Mouse (Mus musculus): ENCODE results near the gene Emc8. TPM values are rescaled to one million over a fixed set of nuclear protein-coding genes. Genes with fewer than 3 reads are reported as not detected.
"Not testable (repeated sequence)": the region's sequence is repeated elsewhere in the genome, so short reads cannot be mapped to it uniquely, and the experiment has no call there.

Emc8 gene
- total RNA-seq, 2 experiments from 2014 or later, result 66.4 to 67.2 TPM

DNA sequence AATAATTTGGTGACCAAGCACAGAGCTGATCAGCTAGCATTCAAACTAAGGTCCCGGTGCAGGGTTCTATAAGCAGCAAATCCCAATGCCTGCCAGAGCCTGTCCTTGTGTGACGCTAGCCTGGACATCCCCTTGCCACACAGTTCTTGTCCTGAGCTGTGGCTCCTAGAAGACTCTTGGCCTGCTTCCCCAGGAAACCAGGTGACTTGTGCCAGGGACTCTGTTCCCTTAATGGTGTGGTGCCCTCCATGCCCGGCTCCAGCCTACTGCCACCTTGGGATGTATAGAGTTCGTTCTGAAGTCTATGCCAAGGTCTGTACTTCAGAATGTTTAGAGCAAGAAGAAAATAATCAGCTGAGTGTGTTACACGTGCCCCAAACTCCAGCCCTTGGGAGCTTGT lies 18.2 kb upstream of the Emc8 start:
- intact Hi-C loops (cut with DNase I), result no loop called here
- no peak for DNase-seq (ENCODE audit: low spot score in 2 of 2)

GRCm38 (mm10) chr8:120686051-120686450 lies 17.7 kb upstream of the Emc8 start:
- no peak for DNase-seq (ENCODE audit: low spot score in 2 of 2)
- intact Hi-C loops (cut with DNase I), result no loop called here

DNA sequence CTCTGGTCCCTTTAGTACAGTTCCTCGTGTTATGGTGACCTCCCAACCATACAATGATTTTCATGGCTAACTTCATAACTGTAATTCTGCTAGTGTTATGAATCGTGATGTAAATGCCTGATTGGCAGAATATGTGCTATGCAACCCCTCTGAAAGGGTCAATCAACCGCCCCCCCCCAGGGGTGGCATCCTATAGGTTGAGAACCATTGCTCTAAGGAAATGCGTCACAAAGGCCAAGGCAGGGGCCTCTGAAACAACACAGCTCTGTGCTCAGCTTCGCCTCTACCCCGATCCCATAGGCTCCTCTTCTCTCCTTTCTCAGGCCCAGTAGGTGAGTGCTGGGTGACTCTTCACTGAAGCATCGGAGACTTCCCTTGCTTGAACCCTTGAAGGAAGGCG lies 17.2 kb upstream of the Emc8 start:
- intact Hi-C loops (cut with DNase I), result no loop called here
- DNase-seq (ENCODE audit: low spot score in 2 of 2), result no peak

- intact Hi-C loops (cut with DNase I), result no loop called here
- DNase-seq (ENCODE audit: low spot score in 2 of 2), result no peak
Observed at GRCm38 (mm10) chr8:120685097-120685496, 16.7 kb upstream of the Emc8 start.

DNA sequence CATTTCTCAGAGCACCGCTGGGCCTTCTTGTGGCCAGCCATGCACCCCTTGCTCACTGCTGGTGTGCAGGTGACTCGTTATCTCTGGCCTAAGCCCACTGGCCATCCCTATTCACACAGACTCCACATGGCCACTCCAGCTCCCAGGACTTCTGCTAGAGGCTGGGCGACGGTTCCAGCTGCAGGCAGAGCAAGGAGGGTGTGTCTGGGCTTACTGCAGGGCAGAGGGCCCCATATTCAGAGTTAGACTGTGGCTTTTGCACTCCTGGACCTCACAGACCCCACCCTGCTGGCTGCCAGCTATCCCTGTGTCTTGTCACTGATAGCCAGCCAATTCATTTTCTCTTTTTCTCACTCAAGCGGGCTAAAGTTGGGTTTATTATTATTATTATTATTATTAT lies 15.7 kb upstream of the Emc8 start:
- DNase-seq (ENCODE audit: low spot score in 2 of 2), result no peak
- intact Hi-C loops (cut with DNase I), result loop anchor here (5.0 kb wide), 1 partner anchor 53 kb away; the partner anchor contains the start of gene Irf8

DNA sequence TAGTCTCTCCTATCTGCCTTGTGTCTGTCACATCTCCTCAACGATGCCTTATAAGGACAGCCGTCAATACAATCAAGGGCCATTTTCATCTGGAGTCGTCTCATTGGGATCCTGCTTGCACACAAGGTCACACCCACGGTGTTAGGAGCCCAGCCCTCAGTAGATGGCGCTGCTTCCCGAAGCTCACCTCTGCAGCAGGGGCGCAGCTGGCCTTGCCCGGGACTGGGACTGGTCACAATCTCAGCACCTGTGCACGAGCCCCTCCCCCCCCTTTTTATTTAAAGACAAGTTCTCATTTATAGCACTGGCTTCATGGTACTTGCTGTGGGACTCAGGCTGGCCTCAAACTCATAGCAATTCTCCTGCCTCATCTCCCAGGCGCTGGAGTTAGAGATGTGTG lies 15.2 kb upstream of the Emc8 start:
- DNase-seq (ENCODE audit: low spot score in 2 of 2), result peak in 1 of 2 experiments; percentile 37
- intact Hi-C loops (cut with DNase I), result loop anchor here (1.0 to 5.0 kb wide), 2 partner anchors 54 to 113 kb away; partner anchors contain the start of gene Irf8

DNA sequence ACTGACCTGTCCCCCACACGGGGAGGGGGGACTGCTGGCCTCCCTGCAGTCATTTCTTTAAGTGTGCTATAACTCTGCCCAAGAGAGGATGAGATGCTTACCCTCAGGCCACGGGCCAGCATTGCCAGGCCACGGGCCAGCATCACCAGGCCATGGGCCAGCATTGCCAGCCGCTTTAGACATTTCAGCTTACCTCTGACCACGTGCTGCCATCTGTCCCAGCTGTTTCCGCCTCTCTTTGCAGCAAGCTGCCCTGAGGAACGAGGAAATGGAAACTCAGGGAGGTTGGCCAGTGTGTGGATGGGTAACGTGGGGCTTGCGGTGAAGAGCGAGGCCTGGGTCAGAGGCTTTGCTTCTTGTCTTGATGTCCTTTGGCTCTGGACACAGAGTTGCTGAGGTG lies 12.7 kb upstream of the Emc8 start:
- no peak for DNase-seq (ENCODE audit: low spot score in 2 of 2)
- intact Hi-C loops (cut with DNase I), result loop anchor here (5.0 kb wide), 1 partner anchor 56 kb away; the partner anchor contains the start of gene Irf8

GRCm38 (mm10) chr8:120680405-120680804 lies 12.0 kb upstream of the Emc8 start:
- not testable (repeated sequence) for DNase-seq (ENCODE audit: low spot score in 2 of 2)
- intact Hi-C loops (cut with DNase I), result loop anchor here (5.0 kb wide), 1 partner anchor 57 kb away; the partner anchor contains the start of gene Irf8

- intact Hi-C loops (cut with DNase I), result loop anchor here (5.0 kb wide), 2 partner anchors 57 to 412 kb away; partner anchors contain the start of gene Irf8
- DNase-seq (ENCODE audit: low spot score in 2 of 2), result no peak
Observed at GRCm38 (mm10) chr8:120679629-120680387, 11.4 kb upstream of the Emc8 start.

DNA sequence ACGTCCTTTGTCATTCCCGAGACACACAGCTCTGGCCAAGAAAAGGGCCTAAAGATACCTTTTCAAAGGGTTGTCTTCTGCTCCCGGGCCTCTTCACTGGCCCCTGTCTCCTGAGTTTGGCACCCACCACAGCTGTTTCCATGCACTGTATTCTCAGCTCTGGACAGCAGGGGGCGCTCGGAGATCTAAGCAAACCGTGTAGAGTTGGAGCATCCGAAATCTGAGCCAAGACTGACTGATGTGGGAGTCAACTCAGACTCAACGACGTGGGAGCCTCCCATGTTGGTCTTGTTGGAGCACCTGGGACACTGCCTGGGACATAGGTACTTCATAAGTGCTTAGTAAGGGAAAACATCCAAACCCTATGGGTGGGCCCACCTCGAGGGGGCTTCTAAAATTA lies 10.1 kb upstream of the Emc8 start:
- intact Hi-C loops (cut with DNase I), result loop anchor here (1.0 to 5.0 kb wide), 2 partner anchors 118 to 414 kb away; no protein-coding TSS in a partner anchor
- DNase-seq (ENCODE audit: low spot score in 2 of 2), result peak; percentile 69 to 78

- intact Hi-C loops (cut with DNase I), result loop anchor here (5.0 kb wide), 1 partner anchor 417 kb away; no protein-coding TSS in a partner anchor
- DNase-seq (ENCODE audit: low spot score in 2 of 2), result no peak
Observed at GRCm38 (mm10) chr8:120675718-120676117, 7.3 kb upstream of the Emc8 start.

- peak in 1 of 2 experiments; percentile 44 for DNase-seq (ENCODE audit: low spot score in 2 of 2)
- intact Hi-C loops (cut with DNase I), result no loop called here
Observed at GRCm38 (mm10) chr8:120673298-120673697, 4.9 kb upstream of the Emc8 start.

DNA sequence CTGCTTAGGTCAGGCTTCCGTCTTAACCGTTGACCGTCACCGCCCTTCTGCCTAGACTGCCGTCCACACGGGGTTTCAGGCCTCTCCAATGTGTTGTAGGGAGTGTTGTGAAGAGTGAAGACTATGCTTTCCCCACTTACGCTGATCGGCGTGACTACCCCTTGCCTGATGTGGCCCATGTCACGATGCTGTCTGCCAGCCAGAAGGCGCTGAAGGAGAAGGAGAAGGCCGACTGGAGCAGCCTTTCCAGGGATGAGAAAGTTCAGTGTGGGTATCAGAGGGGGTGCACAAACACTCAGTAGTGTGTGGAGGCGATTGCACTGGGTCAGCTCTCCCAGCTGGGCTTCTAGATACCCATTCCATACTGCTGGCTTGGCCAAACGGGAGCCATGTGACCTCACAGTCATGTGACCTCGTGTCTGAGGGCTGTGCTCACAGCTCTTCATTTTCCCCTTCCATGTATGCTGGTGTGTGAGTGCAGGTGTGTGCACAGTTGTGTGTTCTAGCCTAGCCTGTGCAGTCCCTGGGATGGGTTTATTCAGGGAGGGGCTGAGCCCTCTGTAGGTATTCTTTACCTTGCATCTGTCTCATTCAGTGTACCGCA lies 4.4 kb upstream of the Emc8 start:
- no peak for DNase-seq (ENCODE audit: low spot score in 2 of 2)
- intact Hi-C loops (cut with DNase I), result no loop called here

- no peak for DNase-seq (ENCODE audit: low spot score in 2 of 2)
- intact Hi-C loops (cut with DNase I), result no loop called here
Observed at GRCm38 (mm10) chr8:120671775-120672174, 3.4 kb upstream of the Emc8 start.

DNA sequence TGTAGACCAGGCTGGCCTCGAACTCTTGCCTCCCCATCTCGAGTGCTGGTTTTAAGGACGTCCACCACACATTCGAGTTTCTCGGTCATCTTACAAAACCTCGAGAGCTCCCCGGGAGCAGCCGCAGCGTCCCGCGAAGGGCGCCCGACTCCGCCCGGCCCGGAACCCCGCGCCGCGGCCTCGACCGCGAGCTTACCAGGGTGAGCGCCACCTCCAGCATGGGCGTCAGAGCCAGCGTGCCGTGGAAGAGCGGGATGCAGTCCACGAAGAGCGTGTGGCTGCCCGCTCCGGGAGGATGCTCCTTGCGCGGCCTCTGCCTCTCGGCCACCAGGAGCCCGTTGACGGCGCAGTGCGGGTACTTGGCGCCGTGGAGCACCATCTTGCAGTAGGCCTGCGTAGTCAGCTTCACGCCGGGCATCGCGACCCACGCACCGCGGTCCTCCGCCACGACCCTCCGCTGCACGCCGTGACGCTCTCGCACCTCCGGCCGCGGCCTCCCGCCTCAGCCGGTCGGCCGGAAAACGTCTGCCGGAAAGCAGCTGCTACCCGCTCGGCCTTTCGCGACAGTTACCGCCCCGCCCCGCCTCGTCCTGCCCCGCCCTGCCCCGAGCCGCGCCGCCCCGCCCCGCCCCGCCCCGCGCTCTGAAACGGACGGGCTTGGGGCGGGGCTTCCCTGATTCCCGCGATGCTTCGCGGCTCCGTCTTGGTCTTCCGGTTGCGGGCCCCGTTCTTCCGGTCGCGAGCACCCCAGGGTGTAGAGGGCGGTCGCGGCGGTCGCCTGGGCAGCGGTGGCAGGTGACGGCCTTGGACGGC lies 606 bp downstream of the Emc8 start, which contains the start of the genes Gm27021 and Cox4i1:
TSS of gene Gm27021 (minus strand) at position 519 of the 813 bp plus-strand sequence.
TSS of gene Cox4i1 (plus strand) at position 662 of the 813 bp plus-strand sequence.
- intact Hi-C loops (cut with DNase I), result loop anchor here (5.0 kb wide), 1 partner anchor 50 kb away; no protein-coding TSS in a partner anchor
- DNase-seq (ENCODE audit: low spot score in 2 of 2), result peak; percentile 91

DNA sequence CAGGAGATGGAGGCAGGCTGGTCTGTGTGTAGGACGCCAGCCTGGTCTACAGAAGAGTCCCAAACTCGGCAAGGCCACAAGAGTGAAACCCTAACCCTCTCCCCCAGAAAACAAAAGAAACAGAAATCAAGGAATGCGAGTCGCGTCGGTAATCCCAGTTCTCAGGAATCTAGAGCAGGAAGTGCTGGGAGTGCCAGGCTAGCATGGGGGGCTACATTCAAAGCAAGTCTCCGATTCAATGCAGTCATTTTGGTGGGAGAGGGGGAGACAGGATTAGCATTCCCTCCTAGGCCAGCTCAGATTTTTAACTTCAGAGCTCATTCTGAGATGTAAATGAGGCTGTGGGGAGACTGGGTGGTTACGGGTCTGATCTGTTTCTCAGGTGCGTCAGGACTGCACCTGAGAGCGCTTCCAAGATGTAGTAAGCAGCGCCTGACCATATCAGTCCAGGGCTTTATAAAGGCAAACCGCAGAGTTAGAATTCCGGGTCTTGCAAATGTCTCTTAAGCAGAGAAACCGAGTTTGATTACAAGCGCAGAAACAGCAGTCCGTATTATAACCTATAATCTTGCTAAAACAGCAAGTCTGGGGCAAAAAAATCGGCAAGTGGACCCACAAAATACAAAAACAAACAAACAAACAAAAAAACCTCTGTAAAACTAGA lies 1.4 kb downstream of the Emc8 start:
- intact Hi-C loops (cut with DNase I), result loop anchor here (5.0 kb wide), 1 partner anchor 50 kb away; no protein-coding TSS in a partner anchor
- DNase-seq (ENCODE audit: low spot score in 2 of 2), result no peak

- DNase-seq (ENCODE audit: low spot score in 2 of 2), result no peak
- intact Hi-C loops (cut with DNase I), result loop anchor here (5.0 kb wide), 1 partner anchor 49 kb away; no protein-coding TSS in a partner anchor
Observed at GRCm38 (mm10) chr8:120665726-120666455, 2.5 kb downstream of the Emc8 start.

- DNase-seq (ENCODE audit: low spot score in 2 of 2), result no peak
Observed at GRCm38 (mm10) chr8:120664566-120664965, 3.8 kb downstream of the Emc8 start.

More at GRCm38 (mm10) chr8:120664566-120664965, 3.8 kb downstream of the Emc8 start:
- intact Hi-C loops (cut with DNase I), result no loop called here

Measured in left cerebral cortex, postnatal 36 days (tissue).